Mouse (Mus musculus): ENCODE data around the gene Kdm4d. TPM values are rescaled to one million over a fixed set of nuclear protein-coding genes. Genes with fewer than 3 reads are reported as not detected.
"Not testable (repeated sequence)": the region's sequence is repeated elsewhere in the genome, so short reads cannot be mapped to it uniquely, and the experiment has no call there.

The Kdm4d gene
- polyA plus RNA-seq, 1 experiment from 2014 or later, result 0.05 TPM

GRCm38 (mm10) chr9:14520971-14521670 lies 20.8 kb upstream of the Kdm4d start:
- no peak overlapping the region for H3K27ac ChIP-seq
- no peak overlapping the region for H3K9ac ChIP-seq
- no peaks in the 10 kb centered on the region for H3K27me3 ChIP-seq
- no peak overlapping the region for H3K4me3 ChIP-seq (replicated peaks)
- H3K9me3 ChIP-seq (replicated peaks), result no peaks in the 10 kb centered on the region
- no peaks in the 10 kb centered on the region for H3K4me1 ChIP-seq (replicated peaks)
- WGBS (ENCODE audit: insufficient replicate concordance), result 44% methylated on average over 3 of the region's 3 CpGs
- H3K36me3 ChIP-seq, result no peaks in the 10 kb centered on the region
- no peak for ATAC-seq (ENCODE audit: low read depth)
- no peak for DNase-seq
- no peak overlapping the region for H3K4me2 ChIP-seq

DNA sequence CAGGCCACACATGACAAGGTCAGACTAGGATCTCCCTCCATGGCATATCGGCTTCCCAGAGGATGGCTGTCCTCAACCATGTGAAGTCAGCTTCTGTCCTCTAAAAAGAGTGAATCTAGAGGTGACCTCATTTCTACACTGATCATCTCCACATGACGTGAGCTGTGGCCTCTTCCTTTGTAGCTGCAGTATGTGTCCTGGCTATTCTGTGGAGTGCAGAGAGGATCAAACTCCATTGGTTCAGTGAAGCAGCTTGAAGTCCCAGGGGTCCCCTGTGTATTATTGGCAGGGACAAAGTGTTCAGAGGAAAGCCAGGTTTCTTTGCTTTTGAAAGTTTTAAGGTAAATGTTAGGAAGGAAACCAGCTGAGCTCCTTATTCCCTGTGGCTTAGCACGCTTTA lies 17.8 kb upstream of the Kdm4d start:
- WGBS (ENCODE audit: insufficient replicate concordance), result 62% methylated on average over 3 of the region's 3 CpGs
- H3K27me3 ChIP-seq, result no peaks in the 10 kb centered on the region
- no peaks in the 10 kb centered on the region for H3K4me1 ChIP-seq (replicated peaks)
- H3K4me3 ChIP-seq (replicated peaks), result no peak overlapping the region
- no peak for DNase-seq
- H3K9me3 ChIP-seq (replicated peaks), result no peaks in the 10 kb centered on the region
- H3K9ac ChIP-seq, result no peak overlapping the region
- no peaks in the 10 kb centered on the region for H3K36me3 ChIP-seq
- ATAC-seq (ENCODE audit: low read depth), result no peak
- H3K4me2 ChIP-seq, result no peak overlapping the region
- no peak overlapping the region for H3K27ac ChIP-seq

DNA sequence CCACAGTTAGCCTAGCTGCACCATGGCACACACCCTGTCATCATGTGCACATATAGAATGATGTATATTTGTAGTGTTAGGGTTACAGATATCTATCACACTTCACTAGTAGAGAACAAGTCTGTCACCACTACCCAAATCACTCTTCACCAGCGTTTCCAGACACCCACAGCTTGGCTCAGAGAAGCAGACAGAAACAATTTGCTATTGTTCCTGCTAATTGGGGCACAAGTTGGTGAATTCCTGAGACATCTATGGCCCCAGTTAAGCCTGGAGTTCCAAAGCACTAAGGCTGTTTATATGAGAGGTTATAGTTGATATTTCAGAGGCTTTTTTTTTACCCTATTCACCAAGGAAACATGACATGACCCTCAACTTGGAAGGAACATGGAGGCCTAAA lies 17.0 kb upstream of the Kdm4d start:
- no peak for ATAC-seq (ENCODE audit: low read depth)
- Histone ChIP-seq H3K4me1 (replicated peaks) (no peaks in the 10 kb centered on the region), H3K4me3 (replicated peaks) (no peak overlapping the region), H3K27ac (no peak overlapping the region), H3K27me3 (no peaks in the 10 kb centered on the region), H3K36me3 (peaks cover 4% of the 10 kb centered on the region; the same call in 1 of the 2 replicates), H3K9ac (no peak overlapping the region), H3K9me3 (replicated peaks) (no peaks in the 10 kb centered on the region), H3K4me2 (no peak overlapping the region)
- no peak for DNase-seq
- 43% methylated on average over 1 of the region's 1 CpGs for WGBS (ENCODE audit: insufficient replicate concordance)

GRCm38 (mm10) chr9:14512633-14513445 lies 12.6 kb upstream of the Kdm4d start:
- no peaks in the 10 kb centered on the region for H3K27me3 ChIP-seq
- DNase-seq (no peak), ATAC-seq (ENCODE audit: low read depth) (no peak)
- no peak overlapping the region for H3K4me3 ChIP-seq (replicated peaks)
- H3K4me2 ChIP-seq, result no peak overlapping the region
- H3K9me3 ChIP-seq (replicated peaks), result no peaks in the 10 kb centered on the region
- no peaks in the 10 kb centered on the region for H3K4me1 ChIP-seq (replicated peaks)
- peaks cover 36% of the 10 kb centered on the region for H3K36me3 ChIP-seq
- no peak overlapping the region for H3K27ac ChIP-seq
- 75% methylated on average over 9 of the region's 9 CpGs for WGBS (ENCODE audit: insufficient replicate concordance)
- no peak overlapping the region for H3K9ac ChIP-seq

DNA sequence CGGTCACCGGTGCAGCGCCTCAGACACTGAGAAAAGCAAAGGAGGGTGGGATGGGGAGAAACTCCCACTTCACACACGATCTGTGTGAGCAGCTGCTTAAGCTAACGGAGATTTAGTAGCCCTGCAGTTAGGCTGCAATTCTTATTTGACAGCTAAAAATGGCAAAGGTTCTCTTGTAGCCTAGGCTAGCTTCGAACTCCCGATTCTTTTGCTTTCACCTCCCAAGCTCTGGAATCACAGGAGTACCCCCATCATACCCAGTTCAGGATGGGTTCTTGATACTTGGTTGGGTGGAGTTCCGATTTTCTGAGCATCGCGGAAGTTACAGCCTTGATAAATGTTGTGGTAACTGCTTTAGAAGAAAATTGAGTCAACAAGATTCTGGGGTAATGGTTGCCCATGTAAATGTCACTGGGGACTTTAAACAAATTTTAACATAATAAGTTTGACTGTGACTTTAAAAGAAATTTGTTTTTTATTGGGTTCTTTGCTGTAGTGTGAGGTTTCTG lies 688 bp upstream of the Kdm4d start:
- Histone ChIP-seq H3K36me3 (peaks cover 38% of the 10 kb centered on the region), H3K4me2 (peak overlapping the region; percentile 82), H3K27ac (no peak overlapping the region), H3K4me3 (replicated peaks) (peak overlapping the region; percentile 94), H3K27me3 (no peaks in the 10 kb centered on the region), H3K9ac (peak overlapping the region; percentile 84), H3K9me3 (replicated peaks) (no peaks in the 10 kb centered on the region), H3K4me1 (replicated peaks) (peaks cover 13% of the 10 kb centered on the region)
- no peak for DNase-seq
- ATAC-seq (ENCODE audit: low read depth), result no peak
- WGBS (ENCODE audit: insufficient replicate concordance), result 3% methylated on average over 10 of the region's 10 CpGs

- no peak overlapping the region for H3K9ac ChIP-seq
- H3K4me3 ChIP-seq (replicated peaks), result peak overlapping the region; percentile 94
- H3K27ac ChIP-seq, result no peak overlapping the region
- peaks cover 13% of the 10 kb centered on the region for H3K4me1 ChIP-seq (replicated peaks)
- peaks cover 21% of the 10 kb centered on the region for H3K36me3 ChIP-seq
- DNase-seq (no peak), ATAC-seq (ENCODE audit: low read depth) (no peak)
- H3K9me3 ChIP-seq (replicated peaks), result no peaks in the 10 kb centered on the region
- H3K27me3 ChIP-seq, result no peaks in the 10 kb centered on the region
- WGBS (ENCODE audit: insufficient replicate concordance), result 66% methylated on average over 4 of the region's 4 CpGs
- H3K4me2 ChIP-seq, result peak overlapping the region; percentile 70
These were observed 1.2 kb downstream of the Kdm4d start for GRCm38 (mm10) chr9:14498896-14499705.

DNA sequence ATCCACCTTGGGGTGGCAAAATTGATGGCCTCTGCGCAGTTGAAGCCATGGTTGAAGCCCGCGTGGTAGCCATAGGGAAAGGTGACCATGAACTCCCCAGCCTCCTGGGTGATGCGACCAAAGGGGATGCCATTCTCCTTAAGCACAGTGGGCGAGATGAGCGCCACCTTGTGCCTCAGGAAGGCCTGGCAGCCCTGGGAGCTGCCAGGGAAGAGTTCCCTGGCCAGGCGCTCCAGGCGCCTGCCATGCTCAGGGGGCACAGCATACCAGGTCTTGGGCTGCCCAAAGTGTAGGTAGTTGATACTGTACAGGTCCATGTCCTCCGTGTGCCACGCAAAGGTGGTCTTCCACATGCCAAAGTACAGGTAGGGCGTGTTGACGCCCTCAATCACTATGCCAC lies 36.6 kb downstream of the Kdm4d start:
- not testable (repeated sequence) for H3K4me1 ChIP-seq (replicated peaks); H3K27ac ChIP-seq; H3K9me3 ChIP-seq (replicated peaks); DNase-seq; H3K9ac ChIP-seq; H3K4me2 ChIP-seq; H3K27me3 ChIP-seq; H3K4me3 ChIP-seq (replicated peaks); ATAC-seq (ENCODE audit: low read depth); H3K36me3 ChIP-seq
- WGBS (ENCODE audit: insufficient replicate concordance), result 63% methylated on average over 12 of the region's 12 CpGs

DNA sequence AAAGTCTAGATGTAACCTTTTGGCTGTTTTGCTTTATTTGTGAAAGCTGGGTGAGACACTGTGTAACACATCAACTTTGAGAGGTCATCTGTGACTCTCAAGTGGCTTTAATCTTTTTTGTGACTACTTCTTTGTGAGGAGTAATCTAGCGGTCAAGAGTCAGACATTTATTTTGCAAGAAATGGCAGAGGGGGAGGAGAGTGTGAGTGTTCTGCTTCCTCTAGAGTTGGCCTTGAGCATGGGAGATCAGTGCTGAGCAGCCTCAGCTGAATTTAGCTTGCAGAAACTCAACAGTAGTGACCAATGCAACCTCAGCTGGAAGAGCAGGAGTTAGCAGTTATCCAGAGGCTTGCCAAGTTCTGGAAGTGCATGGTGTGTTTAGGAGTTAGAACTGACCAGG lies 37.7 kb downstream of the Kdm4d start:
- not testable (repeated sequence) for DNase-seq; ATAC-seq (ENCODE audit: low read depth); H3K27me3 ChIP-seq; H3K4me2 ChIP-seq; H3K36me3 ChIP-seq; H3K9me3 ChIP-seq (replicated peaks); H3K4me3 ChIP-seq (replicated peaks); H3K27ac ChIP-seq; H3K9ac ChIP-seq; H3K4me1 ChIP-seq (replicated peaks)
- 71% methylated on average over 1 of the region's 1 CpGs for WGBS (ENCODE audit: insufficient replicate concordance)

GRCm38 (mm10) chr9:14456320-14456719 lies 44.0 kb downstream of the Kdm4d start:
- Histone ChIP-seq H3K4me2 (no peak overlapping the region), H3K27ac (no peak overlapping the region), H3K4me3 (replicated peaks) (no peak overlapping the region), H3K9me3 (replicated peaks) (no peaks in the 10 kb centered on the region), H3K9ac (no peak overlapping the region), H3K4me1 (replicated peaks) (no peaks in the 10 kb centered on the region), H3K27me3 (no peaks in the 10 kb centered on the region), H3K36me3 (no peaks in the 10 kb centered on the region)
- WGBS (ENCODE audit: insufficient replicate concordance), result 67% methylated on average over 3 of the region's 3 CpGs
- DNase-seq (no peak), ATAC-seq (ENCODE audit: low read depth) (no peak)

GRCm38 (mm10) chr9:14451120-14451519 lies 49.2 kb downstream of the Kdm4d start:
- not testable (repeated sequence) for H3K4me2 ChIP-seq; H3K27me3 ChIP-seq; H3K36me3 ChIP-seq; H3K9ac ChIP-seq; H3K27ac ChIP-seq; H3K9me3 ChIP-seq (replicated peaks); ATAC-seq (ENCODE audit: low read depth); DNase-seq; H3K4me3 ChIP-seq (replicated peaks); H3K4me1 ChIP-seq (replicated peaks)
- WGBS (ENCODE audit: insufficient replicate concordance), result 45% methylated on average over 8 of the region's 8 CpGs

- not testable (repeated sequence) for H3K27me3 ChIP-seq; H3K4me3 ChIP-seq (replicated peaks); ATAC-seq (ENCODE audit: low read depth); H3K4me2 ChIP-seq; DNase-seq; H3K27ac ChIP-seq; H3K9ac ChIP-seq; H3K4me1 ChIP-seq (replicated peaks); H3K36me3 ChIP-seq; H3K9me3 ChIP-seq (replicated peaks)
- 62% methylated on average over 2 of the region's 2 CpGs for WGBS (ENCODE audit: insufficient replicate concordance)
These were observed 53.2 kb downstream of the Kdm4d start for GRCm38 (mm10) chr9:14447086-14447485.
